Mouse (Mus musculus) liver, adult 2 months (tissue): ENCODE measurements around the gene Abca7.

Source experiments
- CTCF ChIP-seq: fragments of 200-500 bp; IDR thresholded peaks from 2 replicates; pipeline ENCODE4 v1.5.1; 2011; ENCODE audit warnings: low read depth, low read length, control low read depth
- POLR2A ChIP-seq: fragments of 200-500 bp; IDR thresholded peaks from 2 replicates; pipeline ENCODE4 v1.6.1; 2011; ENCODE audit warnings: low read length, control low read depth; ENCODE audit not compliant: insufficient read depth; ENCODE audit errors: extremely low read depth

DNA sequence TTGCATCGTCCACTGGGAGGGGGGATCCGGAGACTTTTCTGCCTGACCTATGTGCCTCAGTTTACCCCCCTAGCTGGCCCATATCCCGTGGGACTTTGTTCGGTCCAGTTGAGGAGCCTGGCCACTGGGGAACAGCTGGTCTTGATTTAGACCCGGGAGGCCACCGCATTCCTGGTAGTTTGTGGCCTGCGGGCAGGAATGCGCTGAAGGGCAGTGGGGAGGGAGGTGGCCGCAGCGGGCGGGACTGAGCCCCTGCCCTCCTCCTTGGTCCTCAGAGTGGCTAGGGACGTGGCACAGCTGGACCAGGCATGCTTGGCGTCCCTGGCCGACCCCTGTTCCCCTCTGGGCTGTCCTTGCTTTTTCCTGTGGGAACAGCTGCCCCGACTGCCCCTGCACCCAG, 6.4 kb upstream of the Abca7 start:
- TF ChIP-seq CTCF (no peak), POLR2A (no peak)
